Mouse (Mus musculus): ENCODE results near the gene Spryd4. TPM values are rescaled to one million over a fixed set of nuclear protein-coding genes. Genes with fewer than 3 reads are reported as not detected.
"Not testable (repeated sequence)": the region's sequence is repeated elsewhere in the genome, so short reads cannot be mapped to it uniquely, and the experiment has no call there.

Gene Spryd4
- polyA plus RNA-seq, 1 experiment from 2014 or later, result 16.8 TPM

- ATAC-seq (ENCODE audit: low FRiP score, low TSS enrichment), result no peak
- Histone ChIP-seq H3K4me1 (ENCODE audit: control insufficient read depth, insufficient read depth, low read length) (peaks cover 5% of the 10 kb centered on the region), H3K4me2 (ENCODE audit: low read length) (no peak overlapping the region), H3K4me3 (replicated peaks; ENCODE audit: low read depth, low read length) (no peak overlapping the region), H3K9ac (replicated peaks; ENCODE audit: low read length) (no peak overlapping the region), H3K9me3 (ENCODE audit: control insufficient read depth, low read length) (no peaks in the 10 kb centered on the region), H3K27ac (replicated peaks; ENCODE audit: low read depth, low read length) (no peak overlapping the region), H3K27me3 (ENCODE audit: control insufficient read depth, insufficient read depth, low read length) (no peaks in the 10 kb centered on the region), H3K36me3 (ENCODE audit: control insufficient read depth, insufficient read depth, low read length) (no peaks in the 10 kb centered on the region)
- DNase-seq, result no peak
- 96% methylated on average over 10 of the region's 10 CpGs for WGBS
Observed at GRCm38 (mm10) chr10:128208326-128208725, 3.3 kb downstream of the Spryd4 start.

DNA sequence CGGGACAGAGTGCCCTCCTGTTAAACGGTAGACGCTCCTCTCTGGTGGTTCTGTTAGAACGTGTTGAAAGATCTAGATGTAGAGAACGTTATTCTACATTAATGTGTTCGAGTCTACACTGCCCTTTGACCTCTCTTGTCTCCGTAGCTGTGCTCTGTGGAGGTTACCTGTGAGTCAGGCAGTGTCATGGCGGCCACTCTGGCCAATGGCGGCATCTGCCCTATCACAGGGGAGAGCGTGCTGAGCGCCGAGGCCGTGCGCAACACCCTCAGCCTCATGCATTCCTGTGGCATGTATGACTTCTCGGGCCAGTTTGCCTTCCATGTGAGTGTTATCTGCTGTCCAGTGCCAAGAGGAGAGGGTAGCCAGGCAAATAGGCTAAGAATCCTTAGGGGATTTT, 6.7 kb downstream of the Spryd4 start:
- no peaks in the 10 kb centered on the region for H3K36me3 ChIP-seq (ENCODE audit: control insufficient read depth, insufficient read depth, low read length)
- ATAC-seq (ENCODE audit: low FRiP score, low TSS enrichment) (no peak), DNase-seq (no peak)
- WGBS, result 91% methylated on average over 15 of the region's 15 CpGs
- no peaks in the 10 kb centered on the region for H3K9me3 ChIP-seq (ENCODE audit: control insufficient read depth, low read length)
- H3K27ac ChIP-seq (replicated peaks; ENCODE audit: low read depth, low read length), result no peak overlapping the region
- H3K4me3 ChIP-seq (replicated peaks; ENCODE audit: low read depth, low read length), result no peak overlapping the region
- no peaks in the 10 kb centered on the region for H3K4me1 ChIP-seq (ENCODE audit: control insufficient read depth, insufficient read depth, low read length)
- no peaks in the 10 kb centered on the region for H3K27me3 ChIP-seq (ENCODE audit: control insufficient read depth, insufficient read depth, low read length)
- H3K4me2 ChIP-seq (ENCODE audit: low read length), result no peak overlapping the region
- no peak overlapping the region for H3K9ac ChIP-seq (replicated peaks; ENCODE audit: low read length)

DNA sequence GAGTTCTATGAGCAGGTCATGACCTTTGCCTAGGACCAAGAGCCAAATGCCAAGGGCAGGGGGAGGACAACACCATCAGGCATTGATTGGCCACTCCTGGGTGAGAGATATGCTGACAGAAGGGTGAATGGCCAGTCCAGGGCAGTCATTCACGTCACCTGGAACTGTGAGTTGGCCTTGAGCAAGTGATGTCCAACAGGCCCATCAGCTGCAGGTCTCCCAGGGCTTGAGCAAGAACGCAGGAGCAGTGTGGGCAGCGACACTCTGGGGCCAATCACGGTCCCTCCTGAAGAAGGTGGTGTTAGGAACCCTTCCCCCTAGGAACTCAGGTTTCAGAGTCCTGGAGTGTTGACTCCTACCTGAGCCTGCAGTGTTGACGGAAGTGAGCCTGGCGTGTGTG, 9.8 kb downstream of the Spryd4 start:
- Histone ChIP-seq H3K9ac (replicated peaks; ENCODE audit: low read length) (no peak overlapping the region), H3K27me3 (ENCODE audit: control insufficient read depth, insufficient read depth, low read length) (0 out of 2 replicates have a peak, but pooled peaks cover 2% of the 10 kb centered on the region), H3K4me1 (ENCODE audit: control insufficient read depth, insufficient read depth, low read length) (no peaks in the 10 kb centered on the region), H3K4me2 (ENCODE audit: low read length) (no peak overlapping the region), H3K27ac (replicated peaks; ENCODE audit: low read depth, low read length) (no peak overlapping the region), H3K9me3 (ENCODE audit: control insufficient read depth, low read length) (no peaks in the 10 kb centered on the region), H3K4me3 (replicated peaks; ENCODE audit: low read depth, low read length) (no peak overlapping the region), H3K36me3 (ENCODE audit: control insufficient read depth, insufficient read depth, low read length) (no peaks in the 10 kb centered on the region)
- ATAC-seq (ENCODE audit: low FRiP score, low TSS enrichment) (no peak), DNase-seq (no peak)
- WGBS, result 79% methylated on average over 5 of the region's 6 CpGs

DNA sequence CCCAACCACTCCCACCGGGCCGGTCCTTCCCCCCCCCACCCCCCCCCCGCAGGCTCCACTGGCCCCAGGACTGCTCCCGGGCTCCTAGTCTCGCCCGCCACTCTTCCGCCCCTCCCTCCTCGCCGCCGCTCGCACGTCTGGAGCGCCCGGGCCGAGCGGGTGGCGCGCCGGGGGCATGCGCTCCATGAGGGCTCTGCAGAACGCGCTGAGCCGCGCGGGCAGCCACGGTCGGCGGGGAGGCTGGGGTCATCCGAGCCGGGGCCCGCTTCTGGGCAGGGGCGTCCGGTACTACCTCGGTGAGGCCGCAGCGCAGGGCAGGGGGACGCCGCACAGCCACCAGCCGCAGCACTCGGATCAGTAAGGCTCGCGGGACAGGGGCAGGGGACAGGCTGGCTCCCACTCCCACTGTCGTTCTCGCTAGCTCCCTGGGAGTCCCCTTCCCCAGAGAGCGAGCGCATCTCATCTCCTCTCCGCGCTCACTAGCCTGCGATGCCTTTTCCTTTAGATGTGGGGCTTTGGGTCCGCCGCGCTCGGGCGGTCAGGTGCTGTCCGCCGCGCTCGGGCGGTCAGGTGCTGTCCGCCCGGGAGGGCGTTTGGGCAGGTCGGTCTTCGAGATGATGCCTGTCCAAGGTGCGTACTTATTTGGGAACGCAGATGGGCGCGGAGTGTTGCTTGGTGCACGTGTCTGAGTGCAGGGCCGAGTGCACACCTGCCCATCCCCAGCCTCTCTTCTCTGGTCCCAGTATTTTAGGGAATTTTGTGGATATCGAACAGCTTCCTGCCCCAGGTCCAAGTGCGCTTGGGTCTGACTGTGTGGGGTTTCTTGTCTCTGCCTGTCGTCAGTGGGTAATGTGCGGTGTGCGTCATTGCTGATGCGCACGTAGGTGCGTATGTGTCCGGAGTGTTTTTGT, 16.8 kb downstream of the Spryd4 start:
- no peak overlapping the region for H3K27ac ChIP-seq (replicated peaks; ENCODE audit: low read depth, low read length)
- H3K4me2 ChIP-seq (ENCODE audit: low read length), result peak overlapping the region; percentile 98
- WGBS, result under 1% methylated on average over 79 of the region's 79 CpGs
- H3K27me3 ChIP-seq (ENCODE audit: control insufficient read depth, insufficient read depth, low read length), result peaks cover 22% of the 10 kb centered on the region
- peak; percentile 74 for DNase-seq
- peak overlapping the region; percentile 69 for H3K4me3 ChIP-seq (replicated peaks; ENCODE audit: low read depth, low read length)
- H3K36me3 ChIP-seq (ENCODE audit: control insufficient read depth, insufficient read depth, low read length), result no peaks in the 10 kb centered on the region
- peak; percentile 87 for ATAC-seq (ENCODE audit: low FRiP score, low TSS enrichment)
- peak overlapping the region; percentile 74 for H3K9ac ChIP-seq (replicated peaks; ENCODE audit: low read length)
- H3K4me1 ChIP-seq (ENCODE audit: control insufficient read depth, insufficient read depth, low read length), result peaks cover 6% of the 10 kb centered on the region; the same call in 1 of the 2 replicates
- H3K9me3 ChIP-seq (ENCODE audit: control insufficient read depth, low read length), result no peaks in the 10 kb centered on the region

DNA sequence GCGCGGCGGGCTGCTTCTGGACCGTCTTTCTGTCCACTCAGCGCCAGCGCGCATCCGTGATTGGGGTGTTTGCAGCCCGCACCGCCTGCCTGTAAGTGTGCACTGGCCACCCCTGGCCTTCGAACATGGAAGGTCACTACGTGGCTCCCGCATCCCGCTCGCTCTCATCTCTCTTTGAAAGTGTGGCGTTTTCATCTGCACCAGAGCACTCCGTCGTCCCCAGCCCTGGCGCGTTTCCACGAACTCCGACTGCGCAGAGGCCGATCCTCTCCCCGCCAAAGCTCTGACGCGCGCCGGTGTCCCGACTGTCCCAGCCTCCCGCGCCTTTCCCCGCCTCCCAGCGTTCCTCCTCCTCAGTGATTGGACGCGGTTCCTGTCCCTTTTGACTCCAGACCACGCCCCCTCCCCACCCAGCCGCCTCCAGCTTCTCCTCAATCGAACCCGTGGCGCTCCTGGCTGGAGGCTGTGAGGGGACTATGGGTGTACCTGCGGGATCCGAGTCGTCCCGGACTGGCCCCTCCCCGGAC, 17.5 kb downstream of the Spryd4 start, which contains the start of gene Gls2:
TSS of gene Gls2 (plus strand) at position 434 of the 527 bp plus-strand sequence.
- under 1% methylated on average over 46 of the region's 46 CpGs for WGBS
- DNase-seq (peak; percentile 97), ATAC-seq (ENCODE audit: low FRiP score, low TSS enrichment) (peak; percentile 97)
- peak within 1 kb of the TSS; percentile 98 for H3K4me2 ChIP-seq (ENCODE audit: low read length)
- peak within 1 kb of the TSS; percentile 74 for H3K9ac ChIP-seq (replicated peaks; ENCODE audit: low read length)
- H3K4me1 ChIP-seq (ENCODE audit: control insufficient read depth, insufficient read depth, low read length), result peaks cover 6% of the 10 kb centered on the region; the same call in 1 of the 2 replicates
- 0 out of 2 replicates have a peak within 1 kb of the TSS, but pooled peaks have one; percentile 37 for H3K27ac ChIP-seq (replicated peaks; ENCODE audit: low read depth, low read length)
- no peaks in the 10 kb centered on the region for H3K36me3 ChIP-seq (ENCODE audit: control insufficient read depth, insufficient read depth, low read length)
- peak within 1 kb of the TSS; percentile 69 for H3K4me3 ChIP-seq (replicated peaks; ENCODE audit: low read depth, low read length)
- H3K9me3 ChIP-seq (ENCODE audit: control insufficient read depth, low read length), result no peaks in the 10 kb centered on the region
- peaks cover 22% of the 10 kb centered on the region for H3K27me3 ChIP-seq (ENCODE audit: control insufficient read depth, insufficient read depth, low read length)

DNA sequence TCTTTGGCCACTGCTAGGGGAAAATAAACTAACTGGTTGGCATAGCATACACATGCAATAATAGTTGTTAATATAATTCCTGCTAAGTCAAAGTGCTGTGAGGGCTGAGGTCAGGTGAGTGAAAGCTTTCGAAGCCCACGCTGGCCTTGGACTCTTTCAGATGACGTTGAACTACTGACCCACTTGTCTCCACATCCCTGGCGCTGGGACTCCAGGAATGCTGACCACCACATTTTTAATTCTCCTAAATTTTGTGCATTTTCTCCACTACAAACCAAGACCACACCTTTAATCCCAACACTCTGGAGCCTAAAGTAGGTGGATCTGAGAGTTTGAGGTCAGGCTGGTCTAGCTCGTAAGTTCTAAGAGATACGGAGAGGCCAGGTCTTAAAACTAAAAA, 18.5 kb downstream of the Spryd4 start:
- ATAC-seq (ENCODE audit: low FRiP score, low TSS enrichment), result no peak
- peaks cover 6% of the 10 kb centered on the region; the same call in 1 of the 2 replicates for H3K4me1 ChIP-seq (ENCODE audit: control insufficient read depth, insufficient read depth, low read length)
- no peak overlapping the region for H3K9ac ChIP-seq (replicated peaks; ENCODE audit: low read length)
- 0 out of 2 replicates have a peak overlapping the region, but pooled peaks have one; percentile 69 for H3K4me3 ChIP-seq (replicated peaks; ENCODE audit: low read depth, low read length)
- no peak overlapping the region for H3K4me2 ChIP-seq (ENCODE audit: low read length)
- WGBS, result 93% methylated on average over 6 of the region's 6 CpGs
- no peaks in the 10 kb centered on the region for H3K9me3 ChIP-seq (ENCODE audit: control insufficient read depth, low read length)
- no peak overlapping the region for H3K27ac ChIP-seq (replicated peaks; ENCODE audit: low read depth, low read length)
- no peaks in the 10 kb centered on the region for H3K36me3 ChIP-seq (ENCODE audit: control insufficient read depth, insufficient read depth, low read length)
- peaks cover 22% of the 10 kb centered on the region for H3K27me3 ChIP-seq (ENCODE audit: control insufficient read depth, insufficient read depth, low read length)
- no peak for DNase-seq

- DNase-seq; H3K9me3 ChIP-seq (ENCODE audit: control insufficient read depth, low read length): not testable (repeated sequence)
- WGBS, result 90% methylated on average over 3 of the region's 3 CpGs
Observed at GRCm38 (mm10) chr10:128192030-128192766, 19.4 kb downstream of the Spryd4 start.

GRCm38 (mm10) chr10:128191472-128191871, 20.1 kb downstream of the Spryd4 start:
- WGBS, result 84% methylated on average over 2 of the region's 2 CpGs
- H3K9ac ChIP-seq (replicated peaks; ENCODE audit: low read length), result no peak overlapping the region
- DNase-seq, result no peak
- H3K27me3 ChIP-seq (ENCODE audit: control insufficient read depth, insufficient read depth, low read length), result peaks cover 17% of the 10 kb centered on the region
- H3K36me3 ChIP-seq (ENCODE audit: control insufficient read depth, insufficient read depth, low read length), result no peaks in the 10 kb centered on the region
- no peak overlapping the region for H3K4me3 ChIP-seq (replicated peaks; ENCODE audit: low read depth, low read length)
- H3K27ac ChIP-seq (replicated peaks; ENCODE audit: low read depth, low read length), result no peak overlapping the region
- no peak overlapping the region for H3K4me2 ChIP-seq (ENCODE audit: low read length)
- no peak for ATAC-seq (ENCODE audit: low FRiP score, low TSS enrichment)
- H3K4me1 ChIP-seq (ENCODE audit: control insufficient read depth, insufficient read depth, low read length), result peaks cover 6% of the 10 kb centered on the region; the same call in 1 of the 2 replicates
- no peaks in the 10 kb centered on the region for H3K9me3 ChIP-seq (ENCODE audit: control insufficient read depth, low read length)

More at GRCm38 (mm10) chr10:128192030-128192766, 19.4 kb downstream of the Spryd4 start:
- not testable (repeated sequence) for H3K9ac ChIP-seq (replicated peaks; ENCODE audit: low read length); H3K27ac ChIP-seq (replicated peaks; ENCODE audit: low read depth, low read length); H3K4me2 ChIP-seq (ENCODE audit: low read length); H3K4me1 ChIP-seq (ENCODE audit: control insufficient read depth, insufficient read depth, low read length); H3K4me3 ChIP-seq (replicated peaks; ENCODE audit: low read depth, low read length); ATAC-seq (ENCODE audit: low FRiP score, low TSS enrichment); H3K36me3 ChIP-seq (ENCODE audit: control insufficient read depth, insufficient read depth, low read length)
- H3K27me3 ChIP-seq (ENCODE audit: control insufficient read depth, insufficient read depth, low read length), result peaks cover 22% of the 10 kb centered on the region

Data from midbrain, embryonic 14.5 days (tissue).